Mouse (Mus musculus) heart, embryonic 10.5 days (tissue): ENCODE data around the gene Arhgef7. TPM values are rescaled to one million over a fixed set of nuclear protein-coding genes. Genes with fewer than 3 reads are reported as not detected.

ENCODE experiments used
- DNase-seq: peaks from one replicate; pipeline ENCODE4 v3.0.0-alpha.2; 2017; ENCODE audit warnings: low spot score
- H3K27ac ChIP-seq: fragments of 300-500 bp; sonication (generic); 2 replicates; pipeline ENCODE4 v1.5.1; 2016; ENCODE audit warnings: mild to moderate bottlenecking
- H3K27me3 ChIP-seq: fragments of 300-500 bp; sonication (generic); 2 replicates; pipeline ENCODE4 v1.6.1; 2016; ENCODE audit warnings: mild to moderate bottlenecking; ENCODE audit not compliant: poor library complexity, insufficient read depth, severe bottlenecking
- H3K36me3 ChIP-seq: fragments of 300-500 bp; sonication (generic); 2 replicates; pipeline ENCODE4 v1.6.1; 2016; ENCODE audit warnings: mild to moderate bottlenecking, moderate library complexity
- H3K4me1 ChIP-seq: fragments of 300-500 bp; sonication (generic); 2 replicates; pipeline ENCODE4 v1.6.1; 2016; ENCODE audit warnings: mild to moderate bottlenecking
- H3K4me3 ChIP-seq: fragments of 300-500 bp; sonication (generic); 2 replicates; pipeline ENCODE4 v1.5.1; 2016; ENCODE audit warnings: mild to moderate bottlenecking, moderate library complexity
- H3K9me3 ChIP-seq: fragments of 300-500 bp; sonication (generic); 2 replicates; pipeline ENCODE4 v1.6.1; 2016; ENCODE audit warnings: mild to moderate bottlenecking, moderate library complexity
- WGBS: fragments of 180-500 bp; shearing (Covaris S2); methylation state at CpG from one replicate; pipeline ENCODE4 v1.1.7; 2016; 5-methylcytosine and 5-hydroxymethylcytosine counted together
- polyA plus RNA-seq: library from polyadenylated mRNA; unstranded; fragments of >200 nt; fragmentation: Nextera tagmentation; extraction: Ambion mirVana; gene quantifications from 2 replicates; pipeline ENCODE4 v1.2.1, GENCODE M21; 2016

Arhgef7 gene
- polyA plus RNA-seq, 1 experiment from 2014 or later, result 47.5 TPM

GRCm38 (mm10) chr8:11797128-11797527, 69.6 kb downstream of the Arhgef7 start:
- Histone ChIP-seq H3K4me1 (peaks cover 21% of the 10 kb centered on the region), H3K27me3 (no peaks in the 10 kb centered on the region), H3K4me3 (no peak overlapping the region), H3K36me3 (peaks cover 67% of the 10 kb centered on the region), H3K9me3 (no peaks in the 10 kb centered on the region), H3K27ac (no peak overlapping the region)
- WGBS, result 82% methylated on average over 8 of the region's 8 CpGs
- no peak for DNase-seq

GRCm38 (mm10) chr8:11797729-11798479, 70.4 kb downstream of the Arhgef7 start:
- WGBS, result 68% methylated on average over 14 of the region's 14 CpGs
- H3K27me3 ChIP-seq, result no peaks in the 10 kb centered on the region
- H3K27ac ChIP-seq, result 0 out of 2 replicates have a peak overlapping the region, but pooled peaks have one; percentile 31
- DNase-seq, result no peak
- H3K36me3 ChIP-seq, result peaks cover 66% of the 10 kb centered on the region
- no peaks in the 10 kb centered on the region for H3K9me3 ChIP-seq
- H3K4me3 ChIP-seq, result no peak overlapping the region
- H3K4me1 ChIP-seq, result peaks cover 16% of the 10 kb centered on the region

GRCm38 (mm10) chr8:11798480-11798867, 71.0 kb downstream of the Arhgef7 start:
- WGBS, result 88% methylated on average over 4 of the region's 4 CpGs

GRCm38 (mm10) chr8:11799098-11799497, 71.6 kb downstream of the Arhgef7 start:
- Histone ChIP-seq H3K4me3 (no peak overlapping the region), H3K27me3 (no peaks in the 10 kb centered on the region), H3K27ac (no peak overlapping the region), H3K9me3 (no peaks in the 10 kb centered on the region), H3K4me1 (peaks cover 16% of the 10 kb centered on the region), H3K36me3 (peaks cover 70% of the 10 kb centered on the region)
- no peak for DNase-seq
- WGBS, result 92% methylated on average over 3 of the region's 3 CpGs

More at GRCm38 (mm10) chr8:11798480-11798867, 71.0 kb downstream of the Arhgef7 start:
- H3K4me3 ChIP-seq, result no peak overlapping the region
- no peak overlapping the region for H3K27ac ChIP-seq
- no peaks in the 10 kb centered on the region for H3K27me3 ChIP-seq
- no peaks in the 10 kb centered on the region for H3K9me3 ChIP-seq
- H3K4me1 ChIP-seq, result peaks cover 16% of the 10 kb centered on the region
- no peak for DNase-seq
- peaks cover 66% of the 10 kb centered on the region for H3K36me3 ChIP-seq

DNA sequence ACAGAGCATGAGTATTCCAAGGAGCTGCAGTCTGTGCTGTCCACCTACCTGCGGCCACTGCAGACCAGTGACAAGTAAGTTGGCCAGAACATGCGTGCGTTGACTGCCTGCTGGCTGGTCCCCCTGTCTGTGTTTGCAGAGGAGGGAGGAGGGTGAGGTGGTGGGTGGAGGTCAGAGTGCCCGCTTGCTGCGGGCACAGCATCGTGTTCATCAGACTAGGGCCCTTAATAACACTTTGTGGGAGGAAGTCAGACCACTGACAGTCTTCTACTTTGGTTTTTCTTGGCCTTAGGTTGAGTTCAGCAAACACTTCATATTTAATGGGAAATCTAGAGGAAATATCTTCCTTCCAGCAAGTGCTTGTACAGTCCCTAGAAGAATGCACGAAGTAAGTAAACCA, 73.0 kb downstream of the Arhgef7 start:
- peaks cover 76% of the 10 kb centered on the region for H3K36me3 ChIP-seq
- 96% methylated on average over 7 of the region's 7 CpGs for WGBS
- H3K9me3 ChIP-seq, result no peaks in the 10 kb centered on the region
- no peak overlapping the region for H3K4me3 ChIP-seq
- DNase-seq, result no peak
- peaks cover 16% of the 10 kb centered on the region for H3K4me1 ChIP-seq
- H3K27ac ChIP-seq, result no peak overlapping the region
- H3K27me3 ChIP-seq, result no peaks in the 10 kb centered on the region

DNA sequence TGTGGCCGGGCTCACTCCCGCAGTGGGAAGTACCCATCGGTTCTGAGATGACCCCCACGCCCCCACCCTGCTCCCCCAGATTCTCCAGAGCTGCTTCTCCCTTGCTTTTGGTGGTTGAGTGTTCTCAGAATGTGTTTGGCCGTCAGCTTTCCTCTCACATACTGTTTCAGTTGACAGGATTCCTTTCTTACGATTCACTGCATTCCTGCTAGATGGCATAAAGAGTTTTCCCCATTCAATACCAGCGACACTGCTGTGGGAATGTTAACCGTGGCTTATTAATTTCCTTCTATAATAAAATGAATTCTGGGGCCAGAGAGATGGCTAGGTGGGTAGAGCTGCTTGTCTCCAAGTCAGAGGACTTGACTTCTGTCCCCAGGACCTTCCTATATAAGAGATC, 74.0 kb downstream of the Arhgef7 start:
- Histone ChIP-seq H3K27ac (no peak overlapping the region; the same call in 1 of the 2 replicates), H3K36me3 (peaks cover 79% of the 10 kb centered on the region), H3K4me1 (peaks cover 16% of the 10 kb centered on the region), H3K27me3 (no peaks in the 10 kb centered on the region), H3K9me3 (no peaks in the 10 kb centered on the region), H3K4me3 (no peak overlapping the region)
- 66% methylated on average over 8 of the region's 8 CpGs for WGBS
- no peak for DNase-seq

DNA sequence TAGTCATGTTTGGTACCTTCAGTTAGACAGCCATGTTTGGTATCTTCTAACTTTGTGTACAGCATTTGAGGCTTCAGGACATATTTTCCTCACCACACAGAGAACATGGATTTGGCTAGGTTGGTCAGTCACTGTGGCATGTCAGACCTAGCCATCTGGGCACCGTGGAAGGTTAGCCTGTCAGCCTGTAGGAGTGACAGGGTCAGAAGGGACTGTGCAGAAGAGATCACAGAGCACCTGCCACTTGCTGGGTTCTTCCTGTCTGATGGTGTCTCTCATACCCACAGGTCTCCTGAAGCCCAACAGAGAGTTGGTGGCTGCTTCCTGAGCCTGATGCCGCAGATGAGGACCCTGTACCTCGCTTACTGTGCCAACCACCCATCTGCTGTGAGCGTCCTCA, 77.4 kb downstream of the Arhgef7 start:
- H3K36me3 ChIP-seq, result peaks cover 90% of the 10 kb centered on the region

DNA sequence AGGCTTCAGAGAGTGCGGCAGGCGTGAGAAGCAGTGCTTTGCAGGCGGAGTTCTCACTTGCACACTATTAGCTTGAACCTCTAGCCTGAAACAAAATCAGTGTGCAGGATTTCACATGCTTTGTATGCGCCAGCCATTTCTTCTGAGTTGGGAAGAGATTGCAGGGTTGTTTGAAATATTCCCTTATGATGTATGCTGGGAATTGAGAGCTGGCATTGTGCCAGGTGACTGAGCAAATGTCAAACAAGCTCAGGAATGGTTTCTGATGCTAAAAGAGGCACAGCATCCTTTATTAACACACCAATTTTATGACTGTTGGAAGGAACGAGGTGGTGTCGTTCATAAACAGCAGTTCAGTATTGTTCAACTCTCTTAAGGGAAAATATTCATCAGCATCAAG, 78.7 kb downstream of the Arhgef7 start:
- Histone ChIP-seq H3K9me3 (no peaks in the 10 kb centered on the region), H3K27me3 (no peaks in the 10 kb centered on the region), H3K4me3 (no peak overlapping the region), H3K36me3 (peaks cover 94% of the 10 kb centered on the region), H3K4me1 (no peaks in the 10 kb centered on the region; the same call in 1 of the 2 replicates), H3K27ac (no peak overlapping the region)
- 90% methylated on average over 6 of the region's 6 CpGs for WGBS
- no peak for DNase-seq

More for the DNA sequence above, 77.4 kb downstream of the Arhgef7 start:
- WGBS, result 92% methylated on average over 4 of the region's 4 CpGs
- Histone ChIP-seq H3K4me3 (no peak overlapping the region), H3K4me1 (no peaks in the 10 kb centered on the region; the same call in 1 of the 2 replicates), H3K27me3 (no peaks in the 10 kb centered on the region), H3K9me3 (no peaks in the 10 kb centered on the region), H3K27ac (no peak overlapping the region)
- no peak for DNase-seq

DNA sequence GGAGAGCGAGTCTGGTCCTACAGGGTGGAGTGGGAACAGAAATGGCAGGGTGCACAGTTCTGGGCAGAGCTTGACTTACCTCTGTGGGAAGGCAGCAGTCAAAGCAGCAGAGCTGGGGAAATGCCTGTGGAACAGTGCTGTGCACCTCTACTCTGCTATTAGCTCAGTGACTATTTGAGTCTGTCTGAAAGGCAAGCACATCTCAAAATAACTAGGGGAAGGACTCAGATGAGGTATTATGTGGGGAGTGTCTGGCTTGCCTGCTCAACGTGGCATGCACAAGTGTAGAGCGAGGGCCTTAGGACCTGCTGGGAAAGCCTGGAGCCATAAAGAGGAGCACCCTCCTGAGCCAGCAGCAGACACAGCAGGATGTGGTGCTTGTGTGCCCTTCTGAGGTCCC, 79.8 kb downstream of the Arhgef7 start:
- H3K4me1 ChIP-seq, result no peaks in the 10 kb centered on the region; the same call in 1 of the 2 replicates
- no peak overlapping the region for H3K27ac ChIP-seq
- H3K27me3 ChIP-seq, result no peaks in the 10 kb centered on the region
- no peaks in the 10 kb centered on the region for H3K9me3 ChIP-seq
- no peak overlapping the region for H3K4me3 ChIP-seq
- H3K36me3 ChIP-seq, result peaks cover 92% of the 10 kb centered on the region
- WGBS, result 81% methylated on average over 3 of the region's 3 CpGs
- no peak for DNase-seq

DNA sequence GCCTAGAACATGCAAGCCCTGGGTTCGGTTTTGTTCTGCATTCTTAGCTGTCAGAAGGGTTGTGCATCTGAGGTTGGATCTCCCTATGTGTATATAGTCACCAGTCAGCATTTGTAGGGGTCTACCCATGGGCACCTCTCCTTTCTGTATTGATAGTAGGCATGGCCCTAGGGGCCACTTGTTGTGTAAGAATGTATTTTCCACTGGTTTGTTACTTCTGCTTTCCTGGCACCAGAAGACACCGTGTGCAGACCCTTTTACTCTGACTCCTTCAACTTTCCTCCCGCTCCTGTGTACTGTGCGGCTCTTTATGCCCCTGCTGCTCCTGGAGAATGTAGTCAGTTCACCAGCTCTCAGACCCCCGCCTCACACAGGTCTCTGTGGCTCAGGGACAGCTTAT, 80.5 kb downstream of the Arhgef7 start:
- H3K9me3 ChIP-seq, result no peaks in the 10 kb centered on the region
- 91% methylated on average over 5 of the region's 5 CpGs for WGBS
- no peaks in the 10 kb centered on the region for H3K27me3 ChIP-seq
- H3K36me3 ChIP-seq, result peaks cover 92% of the 10 kb centered on the region
- no peaks in the 10 kb centered on the region; the same call in 1 of the 2 replicates for H3K4me1 ChIP-seq
- no peak overlapping the region for H3K27ac ChIP-seq
- DNase-seq, result no peak
- H3K4me3 ChIP-seq, result no peak overlapping the region

DNA sequence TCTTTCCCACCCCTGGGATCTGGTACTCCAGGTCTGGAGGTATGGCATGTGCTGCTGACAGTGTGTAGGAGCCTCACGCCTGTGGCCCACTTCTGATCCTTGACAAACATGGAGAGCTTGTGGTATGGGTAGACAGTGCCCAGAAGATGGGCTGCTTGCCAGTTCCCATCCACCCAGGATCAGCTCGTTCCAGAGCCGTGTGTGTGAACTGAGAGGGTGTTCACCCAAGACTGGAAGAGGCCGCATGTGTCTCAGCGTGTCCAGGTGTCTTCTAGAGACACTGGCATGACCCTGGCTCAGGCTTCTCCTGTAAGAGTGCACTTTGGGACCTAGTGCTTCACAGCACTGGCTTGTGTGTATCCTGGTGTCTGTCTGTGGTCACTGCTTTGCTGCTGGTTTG, 82.9 kb downstream of the Arhgef7 start:
- Histone ChIP-seq H3K27me3 (no peaks in the 10 kb centered on the region), H3K36me3 (peaks cover 95% of the 10 kb centered on the region), H3K9me3 (no peaks in the 10 kb centered on the region), H3K4me1 (peaks cover 10% of the 10 kb centered on the region), H3K27ac (no peak overlapping the region), H3K4me3 (no peak overlapping the region)
- WGBS, result 86% methylated on average over 5 of the region's 5 CpGs
- DNase-seq, result no peak

DNA sequence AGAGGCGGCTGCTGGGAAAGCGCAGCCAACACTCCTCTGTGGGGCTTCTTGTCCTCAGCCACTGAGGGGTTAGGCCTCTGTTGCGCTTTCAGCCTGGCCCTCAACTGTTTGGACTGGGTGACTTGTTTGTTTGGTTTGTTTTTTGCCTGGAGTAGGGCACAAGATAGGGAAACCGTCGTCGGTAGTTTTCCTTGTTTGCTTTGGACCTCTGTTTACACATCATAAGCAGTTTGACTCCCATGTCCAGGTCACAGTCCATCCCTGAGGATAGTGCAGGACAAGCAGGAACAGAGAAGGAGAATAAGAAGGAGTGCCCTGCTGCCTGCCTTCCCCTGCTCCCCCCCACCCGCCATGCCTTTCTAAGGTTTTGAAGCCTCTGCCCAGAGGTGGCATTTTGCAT, 86.3 kb downstream of the Arhgef7 start:
- no peak for DNase-seq
- WGBS, result 68% methylated on average over 7 of the region's 7 CpGs
- no peak overlapping the region for H3K27ac ChIP-seq
- no peaks in the 10 kb centered on the region for H3K27me3 ChIP-seq
- peaks cover 94% of the 10 kb centered on the region for H3K36me3 ChIP-seq
- H3K4me3 ChIP-seq, result no peak overlapping the region
- no peaks in the 10 kb centered on the region for H3K9me3 ChIP-seq
- peaks cover 10% of the 10 kb centered on the region for H3K4me1 ChIP-seq

GRCm38 (mm10) chr8:11815206-11815605, 87.7 kb downstream of the Arhgef7 start:
- Histone ChIP-seq H3K4me3 (no peak overlapping the region), H3K27ac (no peak overlapping the region), H3K4me1 (peaks cover 18% of the 10 kb centered on the region), H3K9me3 (no peaks in the 10 kb centered on the region), H3K27me3 (no peaks in the 10 kb centered on the region), H3K36me3 (peaks cover 94% of the 10 kb centered on the region)
- 82% methylated on average over 7 of the region's 7 CpGs for WGBS
- no peak for DNase-seq
